Mouse (Mus musculus) subcutaneous adipose tissue, adult 2 months (tissue): ENCODE data around the gene Scgb2b19. TPM values are rescaled to one million over a fixed set of nuclear protein-coding genes. Genes with fewer than 3 reads are reported as not detected.

Experiments used
- polyA plus RNA-seq: library from polyadenylated mRNA; depleted of rRNA; stranded (reverse); fragments of >200 nt; gene quantifications from 2 replicates; pipeline ENCODE4 v1.2.3, GENCODE M21; 2012; ENCODE audit warnings: low replicate concordance; rRNA removed

The Scgb2b19 gene
- not detected in 2 replicates for polyA plus RNA-seq

DNA sequence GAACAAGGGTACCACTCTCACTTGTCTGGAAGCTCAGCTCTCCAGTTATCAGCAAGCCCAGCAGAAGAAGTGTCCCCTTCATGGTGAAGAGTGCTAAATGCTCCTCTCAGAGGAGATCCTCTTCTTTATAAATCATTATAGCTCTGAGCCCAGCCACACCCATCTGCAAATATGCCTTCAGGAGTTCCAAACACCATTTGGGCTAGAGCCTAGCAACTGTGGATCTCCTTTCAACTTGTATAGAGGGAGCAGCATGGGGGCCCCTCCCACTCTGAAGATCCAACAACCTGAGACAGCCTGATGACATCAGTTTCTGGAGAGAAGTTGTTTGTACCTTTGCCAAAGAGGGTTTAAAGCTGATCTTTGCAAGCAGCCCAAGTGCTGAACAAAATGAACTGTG is at the start of gene Scgb2b19:
Scgb2b19 (minus strand) TSS at position 101 of the 400 bp plus-strand sequence.

DNA sequence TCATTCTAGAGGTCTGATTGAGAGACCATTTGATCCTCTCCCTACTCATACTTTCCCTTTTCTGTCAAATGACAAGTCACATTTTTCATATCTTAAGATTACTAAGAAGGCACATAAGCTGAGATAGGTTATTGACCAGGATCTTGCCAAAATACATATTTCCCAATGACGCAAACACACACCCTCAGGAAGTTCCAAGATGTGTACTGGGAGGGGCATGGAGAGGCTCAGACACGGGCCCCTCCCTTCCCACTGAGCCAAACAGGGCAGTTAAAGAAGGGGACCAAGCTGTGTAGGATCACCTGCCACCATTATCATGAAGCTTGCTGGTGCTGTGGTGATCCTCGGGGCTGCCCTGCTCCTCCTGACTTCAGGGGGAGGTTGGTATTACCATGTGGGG is 6.9 kb upstream of the Scgb2b19 start, which contains the start of gene Scgb1b19:
Scgb1b19 (plus strand) TSS at position 301 of the 400 bp plus-strand sequence.

Other genes with a start within 250 kb of the Scgb2b19 start
- not detected in 2 replicates for gene Scgb2b17, start 223.8 kb downstream of the Scgb2b19 start, polyA plus RNA-seq
- not detected in 2 replicates for gene Scgb1b17, start 216.9 kb downstream of the Scgb2b19 start, polyA plus RNA-seq
- gene Scgb2b18, start 106.5 kb downstream of the Scgb2b19 start, polyA plus RNA-seq, result not detected in 2 replicates
- not detected in 2 replicates for gene Scgb1b18, start 94.8 kb downstream of the Scgb2b19 start, polyA plus RNA-seq
- gene Scgb1b19, start 7.0 kb upstream of the Scgb2b19 start, polyA plus RNA-seq, result not detected in 2 replicates
- not detected in 2 replicates for gene Scgb2b20, start 86.0 kb upstream of the Scgb2b19 start, polyA plus RNA-seq
- not detected in 2 replicates for gene Scgb1b20, start 92.9 kb upstream of the Scgb2b19 start, polyA plus RNA-seq
- not detected in 2 replicates for gene Scgb2b21, start 240.1 kb upstream of the Scgb2b19 start, polyA plus RNA-seq